Mouse (Mus musculus) regulatory T cell (primary cell): ENCODE data around the gene Pank1.

Experiments used
- in situ Hi-C: fragments of 300-600 bp; cut with MboI, MseI; formaldehyde crosslinking; loops from one replicate; pipeline ENCODE4 v1.15.1; 2025; ENCODE audit warnings: high pct_unique_total_duplicates

The Pank1 gene

GRCm38 (mm10) chr19:34878603-34879541, at the start of gene Pank1:
Gene Pank1 (minus strand): TSS chr19:34879455.
- in situ Hi-C loops, result no loop called here

- in situ Hi-C loops, result no loop called here
Observed at GRCm38 (mm10) chr19:34922603-34922963, 43.3 kb upstream of the Pank1 start.

GRCm38 (mm10) chr19:34921652-34922602, 42.7 kb upstream of the Pank1 start, which contains the start of gene Kif20b:
Gene Kif20b (plus strand): TSS chr19:34922361.
- in situ Hi-C loops, result no loop called here

- in situ Hi-C loops, result no loop called here
Observed at GRCm38 (mm10) chr19:34921253-34921651, 42.0 kb upstream of the Pank1 start.

DNA sequence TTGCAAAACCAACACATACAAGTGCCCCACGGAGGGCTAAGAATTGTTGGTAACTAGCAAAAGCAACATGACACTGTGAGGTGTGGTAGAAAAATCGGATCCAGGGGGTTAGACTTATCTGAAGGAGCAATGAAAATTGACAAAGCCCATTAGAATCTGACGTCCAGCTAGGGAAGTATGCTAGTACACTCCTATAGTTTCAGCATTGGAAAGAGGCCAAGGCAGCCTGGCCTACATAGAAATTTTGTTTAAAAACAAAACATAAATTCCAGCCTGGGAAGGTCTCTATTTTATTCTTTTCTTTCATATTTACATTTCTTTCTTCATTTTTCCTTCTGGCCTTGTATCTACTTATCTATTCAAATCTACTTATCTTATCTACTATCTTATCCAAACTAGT, 41.3 kb upstream of the Pank1 start:
- in situ Hi-C loops, result no loop called here

- in situ Hi-C loops, result no loop called here
Observed at GRCm38 (mm10) chr19:34920066-34920465, 40.8 kb upstream of the Pank1 start.

DNA sequence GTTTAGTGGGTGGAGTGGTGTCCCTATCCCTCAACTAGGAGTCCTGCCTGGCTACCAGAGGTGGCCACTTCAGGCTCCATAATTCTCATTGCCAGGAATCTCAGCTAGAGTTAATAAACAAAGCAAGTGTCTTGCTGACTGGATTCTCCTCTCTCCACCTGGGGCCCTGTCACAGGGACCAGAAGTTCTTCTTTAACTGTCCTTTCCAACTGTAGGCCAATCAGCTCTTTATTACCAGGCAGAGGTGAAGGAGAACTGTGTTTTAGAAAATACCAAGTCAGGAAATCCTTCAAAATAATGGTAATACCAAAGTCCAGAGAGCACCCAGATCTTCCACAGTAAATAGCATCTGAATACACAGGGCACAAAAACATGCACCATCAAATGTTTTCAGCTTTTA, 33.1 kb upstream of the Pank1 start:
- in situ Hi-C loops, result no loop called here

GRCm38 (mm10) chr19:34906772-34907171, 27.5 kb upstream of the Pank1 start:
- in situ Hi-C loops, result no loop called here

DNA sequence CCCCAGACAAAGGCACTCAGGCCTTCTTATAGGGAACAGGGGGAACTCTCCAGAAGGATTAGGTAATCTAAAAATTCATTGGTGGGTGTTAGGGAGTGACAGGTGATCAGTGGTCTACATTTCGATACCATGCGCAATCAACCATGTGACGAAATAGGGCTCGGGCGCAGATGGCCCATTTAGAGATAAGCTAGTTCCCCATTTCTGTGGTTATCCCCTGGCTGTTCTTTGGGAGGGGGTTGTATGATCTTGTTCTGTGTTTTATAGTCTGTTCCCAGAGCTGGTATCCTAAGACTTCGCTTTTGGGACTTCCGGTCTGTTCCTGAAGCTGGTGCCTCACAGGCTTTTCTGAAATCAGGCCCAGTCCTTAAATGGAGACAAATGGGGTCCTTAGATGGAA, 26.2 kb upstream of the Pank1 start:
- in situ Hi-C loops, result no loop called here

GRCm38 (mm10) chr19:34904032-34904431, 24.8 kb upstream of the Pank1 start:
- in situ Hi-C loops, result no loop called here

GRCm38 (mm10) chr19:34901735-34902134, 22.5 kb upstream of the Pank1 start:
- in situ Hi-C loops, result no loop called here

GRCm38 (mm10) chr19:34901266-34901665, 22.0 kb upstream of the Pank1 start:
- in situ Hi-C loops, result no loop called here

DNA sequence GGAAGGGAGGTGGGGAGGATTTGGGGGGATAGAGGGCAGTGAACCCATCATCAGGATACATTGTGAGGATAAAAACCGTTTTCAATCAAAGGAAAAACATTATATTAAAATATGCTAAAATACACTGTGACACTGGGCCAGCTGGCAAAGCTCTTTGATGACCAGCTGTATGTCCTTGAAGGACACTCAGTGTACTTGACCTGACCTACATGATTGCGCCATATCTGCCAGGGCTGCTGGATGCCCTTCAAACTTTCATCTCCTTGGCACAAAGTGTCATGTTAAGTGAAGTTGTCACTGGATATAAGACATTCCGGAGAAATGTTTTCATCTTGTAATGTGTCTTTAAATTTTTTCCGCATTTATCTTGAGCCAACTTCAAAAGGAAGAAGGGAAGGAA, 19.7 kb upstream of the Pank1 start:
- in situ Hi-C loops, result loop anchor here (10.0 kb wide), 1 partner anchor 1014 kb away; no protein-coding TSS in a partner anchor

DNA sequence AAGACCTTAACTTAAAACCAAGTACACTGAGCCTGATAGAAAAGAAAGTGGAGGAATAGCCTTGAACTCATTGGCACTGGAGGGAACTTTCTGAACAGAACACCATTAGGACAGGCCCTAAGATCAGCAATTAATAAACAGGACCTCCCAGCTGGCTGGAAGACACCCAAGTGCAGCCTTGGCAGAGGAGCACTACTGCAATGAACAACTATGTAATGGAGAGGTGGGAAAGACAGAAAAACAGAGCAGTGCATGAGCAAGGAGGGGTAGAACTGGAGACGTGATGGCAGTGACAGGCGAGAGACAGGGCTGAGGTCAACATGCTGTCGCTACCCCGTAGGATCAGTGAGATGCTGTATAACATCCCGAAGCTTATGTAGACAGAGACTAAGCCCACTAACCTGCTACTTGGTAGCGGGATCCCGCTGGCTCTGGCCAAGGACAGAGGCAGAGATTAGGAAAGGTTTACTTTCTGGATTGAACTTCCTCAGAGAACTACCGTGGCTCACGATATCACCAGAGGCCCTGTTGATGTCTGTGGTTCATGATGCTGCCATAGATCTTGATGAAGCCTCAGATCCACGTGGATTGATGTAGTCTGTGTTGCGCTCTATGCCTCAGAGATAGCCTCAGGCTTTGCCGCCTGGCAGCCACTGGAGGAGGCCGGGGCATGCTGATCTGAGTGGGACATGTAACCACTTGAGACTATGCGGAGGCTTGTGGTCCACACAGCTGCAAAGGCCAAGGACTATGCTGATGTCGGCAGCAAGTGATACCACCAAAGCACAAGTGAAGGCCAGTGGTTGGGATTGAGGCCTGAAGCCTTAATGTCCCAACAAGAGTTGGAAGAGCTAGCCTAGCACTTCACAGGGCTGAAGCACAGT, 18.1 kb upstream of the Pank1 start:
- in situ Hi-C loops, result loop anchor here (10.0 kb wide), 1 partner anchor 1013 kb away; no protein-coding TSS in a partner anchor

GRCm38 (mm10) chr19:34895082-34895481, 15.8 kb upstream of the Pank1 start:
- in situ Hi-C loops, result loop anchor here (10.0 kb wide), 1 partner anchor 1010 kb away; no protein-coding TSS in a partner anchor

GRCm38 (mm10) chr19:34891590-34891989, 12.3 kb upstream of the Pank1 start:
- in situ Hi-C loops, result loop anchor here (5.0 to 10.0 kb wide), 2 partner anchors 204 to 1007 kb away; no protein-coding TSS in a partner anchor

GRCm38 (mm10) chr19:34890981-34891380, 11.7 kb upstream of the Pank1 start:
- in situ Hi-C loops, result loop anchor here (5.0 to 10.0 kb wide), 2 partner anchors 204 to 1006 kb away; no protein-coding TSS in a partner anchor

DNA sequence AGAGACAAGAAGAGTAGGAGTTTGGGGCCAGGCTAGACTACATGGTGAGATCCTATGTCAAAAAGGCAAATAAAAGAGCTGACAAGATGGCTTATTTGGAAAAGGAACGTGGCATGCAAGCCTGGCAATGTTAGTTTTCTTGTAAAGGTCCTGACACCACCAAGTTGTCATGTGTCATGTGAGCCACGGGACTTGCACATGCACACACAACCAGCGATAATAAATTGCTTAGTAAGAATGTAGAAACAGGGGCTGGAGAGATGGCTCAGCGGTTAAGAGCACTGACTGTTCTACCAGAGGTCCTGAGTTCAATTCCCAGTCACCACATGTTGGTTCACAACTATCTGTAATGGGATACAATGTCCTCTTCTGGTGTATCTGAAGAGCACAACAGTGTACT, 7.1 kb upstream of the Pank1 start:
- in situ Hi-C loops, result no loop called here

GRCm38 (mm10) chr19:34883526-34884224, 4.4 kb upstream of the Pank1 start:
- in situ Hi-C loops, result loop anchor here (5.0 kb wide), 1 partner anchor 34 kb away; no protein-coding TSS in a partner anchor

DNA sequence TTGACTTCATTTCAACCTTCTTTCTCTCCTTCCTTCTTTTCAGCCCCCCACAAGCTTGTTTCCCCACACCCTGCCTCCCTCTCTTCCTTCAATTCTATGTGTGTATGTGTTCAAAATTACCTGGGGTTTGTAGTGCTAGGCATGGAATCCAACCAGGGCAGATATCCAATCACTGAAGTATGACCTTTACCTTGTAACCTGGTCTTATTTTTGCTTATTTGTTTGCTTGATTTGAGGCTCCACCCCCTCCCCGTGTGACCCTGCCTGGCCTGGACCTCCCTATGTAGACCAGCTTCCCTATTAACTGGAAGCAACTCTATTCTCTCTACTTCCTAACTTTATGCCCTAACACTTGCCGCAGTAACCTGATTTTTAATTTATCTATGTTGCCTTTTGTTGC, 3.2 kb upstream of the Pank1 start:
- in situ Hi-C loops, result loop anchor here (5.0 kb wide), 1 partner anchor 35 kb away; no protein-coding TSS in a partner anchor
